Mouse (Mus musculus) megakaryocyte, embryonic 14.5 days (primary cell): ENCODE measurements around the gene Bnc2.

Experiments used
- FLI1 ChIP-seq: IDR thresholded peaks from 2 replicates; pipeline ENCODE4 v1.6.1; 2012; ENCODE audit warnings: low read length, inconsistent platforms, mixed read lengths
- GATA1 ChIP-seq: IDR thresholded peaks from 3 replicates; pipeline ENCODE4 v1.6.1; 2012; ENCODE audit warnings: mixed read lengths, low read length, inconsistent platforms, borderline replicate concordance

DNA sequence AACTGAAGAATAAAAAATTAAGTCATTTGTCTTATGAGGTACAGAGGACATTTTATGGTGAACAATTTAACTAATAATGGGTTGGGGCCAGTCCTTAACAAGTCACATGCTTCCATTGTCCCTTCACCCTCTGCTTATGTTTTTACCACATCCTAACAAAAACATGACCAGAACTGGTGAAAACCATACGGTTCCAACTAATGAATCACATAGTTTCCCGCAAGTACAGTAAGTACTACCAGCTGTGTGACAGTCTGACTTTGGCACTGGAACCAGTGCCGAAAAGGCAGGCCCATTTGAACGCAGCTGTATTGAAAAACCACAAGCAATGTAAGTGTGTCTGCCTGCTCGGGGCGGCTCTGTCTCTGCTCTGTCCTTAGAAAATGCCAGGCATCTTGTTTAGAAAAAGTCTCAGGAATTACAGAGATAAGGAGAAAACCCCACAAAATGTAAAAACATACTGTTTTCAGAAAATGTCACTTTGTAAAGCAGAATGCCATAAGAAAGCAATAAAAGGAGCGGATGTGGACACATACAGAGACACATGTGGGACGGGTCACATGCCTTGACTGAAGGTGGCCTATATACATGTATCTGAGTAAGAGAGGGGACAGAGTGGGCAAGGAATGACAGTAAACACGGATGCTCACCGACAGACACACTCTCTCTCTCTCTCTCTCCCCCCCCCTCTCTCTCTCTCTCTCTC lies 217.4 kb downstream of the Bnc2 start:
- TF ChIP-seq FLI1: no peak
- TF ChIP-seq GATA1: no peak
